In the genomic region with DNA sequence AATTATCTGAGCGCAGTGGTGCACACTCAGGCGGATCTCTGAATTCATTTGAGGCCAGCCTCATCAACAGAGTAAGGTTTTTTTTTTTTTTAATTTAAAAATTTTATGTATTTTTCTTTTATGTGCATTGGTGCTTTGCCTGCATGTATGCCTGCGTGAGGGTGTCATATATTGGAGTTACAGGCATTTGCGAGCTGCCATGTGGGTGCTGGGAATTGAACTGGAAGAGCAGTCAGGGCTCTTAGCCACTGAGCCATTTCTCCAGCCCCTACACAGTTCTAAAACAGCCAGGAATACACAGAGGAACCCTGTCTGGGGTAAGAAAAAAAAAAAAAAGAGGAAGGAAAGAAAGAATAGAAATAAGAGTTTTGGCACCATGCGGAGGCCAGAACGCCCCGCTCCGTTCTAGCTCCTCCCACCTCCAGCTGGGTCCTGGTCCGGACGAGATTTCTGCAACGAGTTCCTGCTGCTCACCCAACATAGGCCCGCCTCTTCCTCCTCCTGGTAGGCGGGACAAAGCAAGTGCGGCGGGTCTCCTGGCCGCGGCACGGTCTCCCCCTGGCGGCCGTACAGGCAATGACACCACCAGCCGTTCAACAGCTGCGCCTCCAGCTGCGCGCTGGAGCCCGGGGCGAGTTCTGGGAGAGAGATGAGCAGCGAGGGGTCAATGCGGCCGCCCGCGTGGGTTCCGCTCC, we compare ENCODE assay signal across 8 mouse cellular contexts. TPM values are rescaled to one million over a fixed set of nuclear protein-coding genes. Genes with fewer than 3 reads are reported as not detected.
DNase-seq lines count a peak whose midpoint lies in the region; ATAC-seq lines count a peak whose summit lies in the region.

No protein-coding gene starts in this region.

- peak; percentile 97 for DNase-seq in adrenal gland, adult 2 months
- DNase-seq in embryo, embryonic 11 days = peak; percentile 96
- peak; percentile 96 for DNase-seq in gastrocnemius, postnatal 25 days
- peak; percentile 97 for DNase-seq in intestine, embryonic 14.5 days (ENCODE audit: low spot score)
- peak; percentile 96 for DNase-seq in left cerebral cortex, postnatal 14 days (ENCODE audit: low spot score in 2 of 2)
- DNase-seq in right cerebral cortex, postnatal 14 days = peak; percentile 93
- DNase-seq in urinary bladder, postnatal 25 days (ENCODE audit: low spot score) = peak; percentile 95

- intact Hi-C loops in left cerebral cortex, postnatal 14 days (cut with DNase I) = no loop called here

- H3K27me3 ChIP-seq in intestine, embryonic 14.5 days (replicated peaks; ENCODE audit: control insufficient read depth, insufficient read depth, low read length) = peaks cover 3% of the 10 kb centered on the region; the same call in 1 of the 2 replicates

- peak overlapping the region; percentile 62 for H3K27ac ChIP-seq in intestine, embryonic 14.5 days (ENCODE audit: low read depth)

- H3K4me2 ChIP-seq in intestine, embryonic 14.5 days (ENCODE audit: low read length) = peak overlapping the region; percentile 97

- H3K9me3 ChIP-seq in intestine, embryonic 14.5 days (ENCODE audit: control insufficient read depth, low read length) = no peaks in the 10 kb centered on the region

- H3K4me3 ChIP-seq in intestine, embryonic 14.5 days (ENCODE audit: low read depth, low read length) = peak overlapping the region; percentile 69

- WGBS in intestine, embryonic 14.5 days = 7% methylated on average over 31 of the region's 32 CpGs

- peak; percentile 90 for ATAC-seq in intestine, embryonic 14.5 days (replicated peaks; ENCODE audit: low FRiP score, low TSS enrichment, low read depth)
- peak; percentile 96 for ATAC-seq in megakaryocyte-erythroid progenitor cell, adult 5-6 weeks (replicated peaks; ENCODE audit: low FRiP score, low TSS enrichment, poor library complexity, severe bottlenecking)

- peaks cover 9% of the 10 kb centered on the region for H3K4me1 ChIP-seq in intestine, embryonic 14.5 days (replicated peaks; ENCODE audit: control insufficient read depth, insufficient read depth, low read length)

- no peaks in the 10 kb centered on the region for H3K36me3 ChIP-seq in intestine, embryonic 14.5 days (ENCODE audit: control insufficient read depth, insufficient read depth, low read length)

- peak overlapping the region; percentile 76 for H3K9ac ChIP-seq in intestine, embryonic 14.5 days (ENCODE audit: low read length)

RNA-seq across cellular contexts. Expression of a gene that starts 5.3 kb away (rescaled TPM):
- total RNA-seq in adrenal gland, adult 2 months (2021) = under 1 TPM in 1 of 2 experiments, not detected in 1; 0.24 TPM
- polyA plus RNA-seq in adrenal gland, adult 2 months (2012; rRNA removed) = 0.07 and 0.38 TPM in 2 replicates
- total RNA-seq in gastrocnemius, postnatal 25 days (2021) = not detected
- 39.8 and 41.6 TPM in 2 replicates for polyA plus RNA-seq in intestine, embryonic 14.5 days (2014; fragmentation: Nextera tagmentation; extraction: Ambion mirVana)
- under 1 TPM in 1 of 2 experiments, not detected in 1; 0.89 TPM for total RNA-seq in left cerebral cortex, postnatal 14 days (2021)
- total RNA-seq in megakaryocyte-erythroid progenitor cell, adult 5-6 weeks (2014; fragmentation: Nextera tagmentation) = not detected in 2 replicates
- not detected in 2 replicates for total RNA-seq in megakaryocyte-erythroid progenitor cell, adult 5-6 weeks (2017)

RNA-seq across cellular contexts. Expression of a gene that starts 11.3 kb away (rescaled TPM):
- total RNA-seq in adrenal gland, adult 2 months (2021) = 1 to 10 TPM; 8.2 to 9.4 TPM
- 24.8 and 27.8 TPM in 2 replicates for polyA plus RNA-seq in adrenal gland, adult 2 months (2012; rRNA removed)
- total RNA-seq in gastrocnemius, postnatal 25 days (2021) = 1 to 10 TPM; 4.4 to 6.1 TPM
- polyA plus RNA-seq in intestine, embryonic 14.5 days (2014; fragmentation: Nextera tagmentation; extraction: Ambion mirVana) = 8.6 and 11.0 TPM in 2 replicates
- 10 to 100 TPM in 1 of 2 experiments, 1 to 10 TPM in 1; 9.8 to 10.3 TPM for total RNA-seq in left cerebral cortex, postnatal 14 days (2021)
- total RNA-seq in megakaryocyte-erythroid progenitor cell, adult 5-6 weeks (2014; fragmentation: Nextera tagmentation) = 2.8 and 9.8 TPM in 2 replicates
- 2.5 and 3.4 TPM in 2 replicates for total RNA-seq in megakaryocyte-erythroid progenitor cell, adult 5-6 weeks (2017)

RNA-seq across cellular contexts. Expression of a gene that starts 22.9 kb away (rescaled TPM):
- 10 to 100 TPM; 24.6 to 27.1 TPM for total RNA-seq in adrenal gland, adult 2 months (2021)
- 10.6 and 10.9 TPM in 2 replicates for polyA plus RNA-seq in adrenal gland, adult 2 months (2012; rRNA removed)
- 10 to 100 TPM; 19.9 to 20.0 TPM for total RNA-seq in gastrocnemius, postnatal 25 days (2021)
- 37.9 and 41.9 TPM in 2 replicates for polyA plus RNA-seq in intestine, embryonic 14.5 days (2014; fragmentation: Nextera tagmentation; extraction: Ambion mirVana)
- total RNA-seq in left cerebral cortex, postnatal 14 days (2021) = 10 to 100 TPM; 26.0 to 30.0 TPM
- total RNA-seq in megakaryocyte-erythroid progenitor cell, adult 5-6 weeks (2014; fragmentation: Nextera tagmentation) = 32.7 and 37.9 TPM in 2 replicates
- total RNA-seq in megakaryocyte-erythroid progenitor cell, adult 5-6 weeks (2017) = 27.0 and 35.8 TPM in 2 replicates

RNA-seq across cellular contexts. Expression of a gene that starts 31.3 kb away (rescaled TPM):
- total RNA-seq in adrenal gland, adult 2 months (2021) = 100 to 1,000 TPM; 122 to 138 TPM
- 164 and 166 TPM in 2 replicates for polyA plus RNA-seq in adrenal gland, adult 2 months (2012; rRNA removed)
- total RNA-seq in gastrocnemius, postnatal 25 days (2021) = 100 to 1,000 TPM; 142 to 143 TPM
- 188 and 189 TPM in 2 replicates for polyA plus RNA-seq in intestine, embryonic 14.5 days (2014; fragmentation: Nextera tagmentation; extraction: Ambion mirVana)
- 10 to 100 TPM; 36.8 to 45.1 TPM for total RNA-seq in left cerebral cortex, postnatal 14 days (2021)
- 76.8 and 85.0 TPM in 2 replicates for total RNA-seq in megakaryocyte-erythroid progenitor cell, adult 5-6 weeks (2014; fragmentation: Nextera tagmentation)
- total RNA-seq in megakaryocyte-erythroid progenitor cell, adult 5-6 weeks (2017) = 32.4 and 62.8 TPM in 2 replicates

RNA-seq across cellular contexts. Expression of a gene that starts 32.1 kb away (rescaled TPM):
- 100 to 1,000 TPM; 176 to 229 TPM for total RNA-seq in adrenal gland, adult 2 months (2021)
- 139 and 145 TPM in 2 replicates for polyA plus RNA-seq in adrenal gland, adult 2 months (2012; rRNA removed)
- total RNA-seq in gastrocnemius, postnatal 25 days (2021) = 10 to 100 TPM; 76.2 to 78.4 TPM
- polyA plus RNA-seq in intestine, embryonic 14.5 days (2014; fragmentation: Nextera tagmentation; extraction: Ambion mirVana) = 52.5 and 59.5 TPM in 2 replicates
- total RNA-seq in left cerebral cortex, postnatal 14 days (2021) = 100 to 1,000 TPM; 313 to 324 TPM
- 315 and 387 TPM in 2 replicates for total RNA-seq in megakaryocyte-erythroid progenitor cell, adult 5-6 weeks (2014; fragmentation: Nextera tagmentation)
- total RNA-seq in megakaryocyte-erythroid progenitor cell, adult 5-6 weeks (2017) = 61.4 and 85.2 TPM in 2 replicates

Comparison
In these comparisons a context has a peak if more than half of its experiments do, and no peak if none do; other contexts are left out.
1. Peak in every context shown above with its lines: DNase-seq, ATAC-seq, H3K4me3 ChIP-seq and H3K27ac ChIP-seq.